17 mouse cellular contexts compared by ENCODE assay signal in the genomic region with DNA sequence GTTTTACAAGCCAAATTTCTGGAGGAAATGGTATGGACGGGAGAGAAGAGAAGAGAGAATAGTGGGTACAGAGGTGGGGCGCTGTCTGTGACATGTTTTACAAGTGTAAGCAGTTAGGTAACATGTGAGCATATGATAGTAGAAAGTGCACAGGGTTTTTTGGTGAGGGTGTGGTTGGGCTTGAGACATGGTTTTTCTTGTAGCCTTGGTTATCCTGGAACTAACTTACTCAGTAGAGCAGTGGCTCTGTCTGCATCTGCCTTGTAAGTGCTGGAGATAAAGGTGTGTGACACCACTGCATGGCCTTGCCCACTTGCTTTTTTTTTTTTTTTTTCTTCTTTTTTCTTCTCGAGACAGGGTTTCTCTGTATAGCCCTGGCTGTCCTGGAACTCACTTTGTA. TPM values are rescaled to one million over a fixed set of nuclear protein-coding genes. Genes with fewer than 3 reads are reported as not detected.
DNase-seq lines count a peak whose midpoint lies in the region; ATAC-seq and TF ChIP-seq lines count a peak whose summit lies in the region.
"Had no signal": no experiment of that assay in that cellular context is flagged by ENCODE, and none has a peak within 500 bp of the region (broad histone marks: within the 10 kb centered on the region; RNA-seq: fewer than 3 reads in every experiment).

No protein-coding gene starts in this region.

- peaks cover 4% of the 10 kb centered on the region; the same call in 1 of the 2 replicates for H3K36me3 ChIP-seq in stomach, embryonic 14.5 days (ENCODE audit: control insufficient read depth, insufficient read depth, low read length)
- H3K36me3 ChIP-seq in stomach, postnatal 0 days (ENCODE audit: control insufficient read depth, insufficient read depth, low read length), result no peaks in the 10 kb centered on the region
- peaks cover 18% of the 10 kb centered on the region for H3K36me3 ChIP-seq in liver, embryonic 14.5 days (replicated peaks; ENCODE audit: control insufficient read depth, insufficient read depth, low read depth)
- no peaks in the 10 kb centered on the region for H3K36me3 ChIP-seq in midbrain, embryonic 16.5 days (ENCODE audit: control insufficient read depth, insufficient read depth, low read length)
- peaks cover 28% of the 10 kb centered on the region for H3K36me3 ChIP-seq in midbrain, embryonic 10.5 days

- DNase-seq in heart, adult 11 months, result peak; percentile 55
- DNase-seq in heart, postnatal 36 days, result no peak
- DNase-seq in stomach, postnatal 0 days (ENCODE audit: low spot score), result no peak
- peak; percentile 76 to 87 (median 82) for DNase-seq in liver, embryonic 14.5 days (ENCODE audit: low read depth in 3 of 3, low spot score in 3 of 3)
- no peak for DNase-seq in midbrain, embryonic 10.5 days (ENCODE audit: low spot score)
- DNase-seq in layer of hippocampus, adult 11-12 months (ENCODE audit: low spot score), result no peak
- DNase-seq: adrenal gland, adult 2 months; cerebellum, postnatal 36 days; gastrocnemius, postnatal 36 days; kidney, postnatal 10 days; layer of hippocampus, adult 9-11 months; left cerebral cortex, postnatal 4 days had no signal

- no peak for TF ChIP-seq CTCF in stomach, postnatal 0 days (IDR thresholded peaks at IDR 0.05; ENCODE audit: low read depth)
- TF ChIP-seq CTCF in liver, embryonic 14.5 days (IDR thresholded peaks at IDR 0.05; ENCODE audit: low read depth), result no peak

- ATAC-seq in stomach, embryonic 14.5 days (ENCODE audit: insufficient number of reproducible peaks, insufficient read depth, low FRiP score, low read depth), result peak; percentile 62; the same call in 1 of the 2 replicates
- ATAC-seq in stomach, postnatal 0 days (ENCODE audit: low FRiP score, low TSS enrichment), result no peak
- peak; percentile 75 for ATAC-seq in liver, embryonic 14.5 days (ENCODE audit: insufficient read depth)
- no peak for ATAC-seq in midbrain, embryonic 16.5 days
- ATAC-seq: inflammation-experienced regulatory T-cells, adult 6 months had no signal

- no peak overlapping the region for H3K9ac ChIP-seq in stomach, embryonic 14.5 days (replicated peaks; ENCODE audit: low read depth, low read length)
- H3K9ac ChIP-seq in stomach, postnatal 0 days (ENCODE audit: low read length), result no peak overlapping the region
- H3K9ac ChIP-seq in liver, embryonic 14.5 days (replicated peaks), result peak overlapping the region; percentile 89
- no peak overlapping the region for H3K9ac ChIP-seq in midbrain, embryonic 16.5 days (ENCODE audit: low read depth, low read length)
- H3K9ac ChIP-seq: embryonic facial prominence, embryonic 15.5 days; midbrain, embryonic 12.5 days had no signal

- WGBS in stomach, embryonic 14.5 days, result 73% methylated on average over 3 of the region's 3 CpGs
- 65% methylated on average over 3 of the region's 3 CpGs for whole genome bisulfite sequencing in stomach, postnatal 0 days
- 27% methylated on average over 3 of the region's 3 CpGs for WGBS in liver, embryonic 14.5 days (ENCODE audit: insufficient replicate concordance)
- 85% methylated on average over 3 of the region's 3 CpGs for WGBS in midbrain, embryonic 16.5 days
- 79% methylated on average over 3 of the region's 3 CpGs for WGBS in midbrain, embryonic 10.5 days

- H3K27me3 ChIP-seq in stomach, embryonic 14.5 days (ENCODE audit: control insufficient read depth, insufficient read depth, low read length), result no peaks in the 10 kb centered on the region
- no peaks in the 10 kb centered on the region for H3K27me3 ChIP-seq in stomach, postnatal 0 days (ENCODE audit: control insufficient read depth, insufficient read depth, low read length)
- H3K27me3 ChIP-seq in liver, embryonic 14.5 days (ENCODE audit: control insufficient read depth, insufficient read depth, low read length), result no peaks in the 10 kb centered on the region
- no peaks in the 10 kb centered on the region for H3K27me3 ChIP-seq in midbrain, embryonic 16.5 days (ENCODE audit: control insufficient read depth, insufficient read depth, low read depth, low read length)
- H3K27me3 ChIP-seq in midbrain, embryonic 10.5 days (ENCODE audit: low read depth, poor library complexity, severe bottlenecking), result no peaks in the 10 kb centered on the region
- H3K27me3 ChIP-seq: embryonic facial prominence, embryonic 15.5 days; midbrain, embryonic 12.5 days had no signal

- H3K4me2 ChIP-seq in stomach, embryonic 14.5 days (replicated peaks; ENCODE audit: low read depth, low read length), result no peak overlapping the region
- H3K4me2 ChIP-seq in stomach, postnatal 0 days (replicated peaks; ENCODE audit: low read depth), result no peak overlapping the region
- peak overlapping the region; percentile 94 for H3K4me2 ChIP-seq in liver, embryonic 14.5 days (ENCODE audit: low read depth)
- no peak overlapping the region for H3K4me2 ChIP-seq in midbrain, embryonic 16.5 days (ENCODE audit: low read length)
- H3K4me2 ChIP-seq: embryonic facial prominence, embryonic 15.5 days; midbrain, embryonic 12.5 days had no signal

- H3K4me3 ChIP-seq in stomach, embryonic 14.5 days (ENCODE audit: low read depth, low read length), result no peak overlapping the region
- no peak overlapping the region for H3K4me3 ChIP-seq in stomach, postnatal 0 days (ENCODE audit: low read depth, low read length)
- H3K4me3 ChIP-seq in liver, embryonic 14.5 days (ENCODE audit: insufficient read depth in 1 of 2, low read depth in 2 of 2, low read length in 2 of 2), result no peak overlapping the region
- H3K4me3 ChIP-seq in midbrain, embryonic 16.5 days (ENCODE audit: low read depth, low read length), result no peak overlapping the region
- no peak overlapping the region for H3K4me3 ChIP-seq in midbrain, embryonic 10.5 days
- H3K4me3 ChIP-seq: embryonic facial prominence, embryonic 15.5 days; midbrain, embryonic 12.5 days had no signal

- H3K27ac ChIP-seq in stomach, embryonic 14.5 days (ENCODE audit: low read length), result no peak overlapping the region
- no peak overlapping the region for H3K27ac ChIP-seq in stomach, postnatal 0 days (replicated peaks)
- peak overlapping the region; percentile 100 for H3K27ac ChIP-seq in liver, embryonic 14.5 days
- no peak overlapping the region for H3K27ac ChIP-seq in midbrain, embryonic 16.5 days (ENCODE audit: low read length)
- H3K27ac ChIP-seq in midbrain, embryonic 10.5 days (replicated peaks), result no peak overlapping the region
- H3K27ac ChIP-seq: embryonic facial prominence, embryonic 15.5 days; midbrain, embryonic 12.5 days had no signal

- H3K9me3 ChIP-seq in stomach, embryonic 14.5 days (ENCODE audit: control insufficient read depth, low read depth, low read length), result no peaks in the 10 kb centered on the region
- no peaks in the 10 kb centered on the region for H3K9me3 ChIP-seq in stomach, postnatal 0 days (ENCODE audit: control insufficient read depth, low read length)
- no peaks in the 10 kb centered on the region for H3K9me3 ChIP-seq in liver, embryonic 14.5 days (ENCODE audit: control insufficient read depth, low read length)
- no peaks in the 10 kb centered on the region for H3K9me3 ChIP-seq in midbrain, embryonic 16.5 days (replicated peaks; ENCODE audit: control insufficient read depth, low read length, poor library complexity, severe bottlenecking)
- no peaks in the 10 kb centered on the region for H3K9me3 ChIP-seq in midbrain, embryonic 10.5 days (replicated peaks)
- H3K9me3 ChIP-seq: embryonic facial prominence, embryonic 15.5 days; midbrain, embryonic 12.5 days had no signal

- H3K4me1 ChIP-seq in stomach, embryonic 14.5 days (ENCODE audit: control insufficient read depth, insufficient read depth, low read length), result peaks cover 23% of the 10 kb centered on the region
- H3K4me1 ChIP-seq in stomach, postnatal 0 days (replicated peaks; ENCODE audit: control insufficient read depth, insufficient read depth), result peaks cover 9% of the 10 kb centered on the region
- H3K4me1 ChIP-seq in liver, embryonic 14.5 days (replicated peaks; ENCODE audit: control insufficient read depth in 2 of 2, insufficient read depth in 2 of 2, low read length in 1 of 2), result peaks cover 77 to 84% of the 10 kb centered on the region in 2 experiments
- H3K4me1 ChIP-seq in midbrain, embryonic 16.5 days (ENCODE audit: control insufficient read depth, insufficient read depth, low read length), result peaks cover 48% of the 10 kb centered on the region
- H3K4me1 ChIP-seq in midbrain, embryonic 10.5 days, result peaks cover 26% of the 10 kb centered on the region

- intact Hi-C loops in heart, postnatal 36 days (cut with DNase I), result no loop called here

- TF ChIP-seq EP300 in stomach, postnatal 0 days (optimal IDR thresholded peaks at IDR 0.05), result no peak
- TF ChIP-seq EP300 in liver, embryonic 14.5 days (IDR thresholded peaks at IDR 0.05; ENCODE audit: low read depth), result peak; percentile 61

RNA-seq across cellular contexts. Expression of gene Pum1, which starts 49.2 kb away (rescaled TPM):
- 10 to 100 TPM; 55.5 to 62.1 TPM for total RNA-seq in heart, postnatal 36 days (2021)
- 106 and 110 TPM in 2 replicates for polyA plus RNA-seq in stomach, embryonic 14.5 days (2014; fragmentation: Nextera tagmentation; extraction: Ambion mirVana)
- polyA plus RNA-seq in stomach, postnatal 0 days (2015; fragmentation: Nextera tagmentation; extraction: Ambion mirVana), result 27.0 and 27.4 TPM in 2 replicates
- 15.2 and 17.9 TPM in 2 replicates for polyA plus RNA-seq in liver, embryonic 14.5 days (2012; rRNA removed)
- 23.1 and 26.8 TPM in 2 replicates for polyA plus RNA-seq in liver, embryonic 14.5 days (2014; fragmentation: Nextera tagmentation; extraction: Ambion mirVana)
- 99.4 and 108 TPM in 2 replicates for polyA plus RNA-seq in midbrain, embryonic 16.5 days (2015; fragmentation: Nextera tagmentation; extraction: Ambion mirVana)
- polyA plus RNA-seq in midbrain, embryonic 10.5 days (2016; fragmentation: Nextera tagmentation; extraction: Ambion mirVana), result 117 and 126 TPM in 2 replicates

Comparison
In these comparisons a context has a peak if more than half of its experiments do, and no peak if none do; other contexts are left out.
1. DNase-seq: peak in heart, adult 11 months (single experiment) and liver, embryonic 14.5 days (3 of 3); none in heart, postnatal 36 days (0 of 2), stomach, postnatal 0 days (single experiment), midbrain, embryonic 10.5 days (single experiment) and layer of hippocampus, adult 11-12 months (single experiment).
2. ATAC-seq: peak in stomach, embryonic 14.5 days (single experiment) and liver, embryonic 14.5 days (single experiment); none in stomach, postnatal 0 days (single experiment) and midbrain, embryonic 16.5 days (single experiment).